Mouse (Mus musculus): ENCODE data around the gene Rom1. TPM values are rescaled to one million over a fixed set of nuclear protein-coding genes. Genes with fewer than 3 reads are reported as not detected.

Gene Rom1
- polyA plus RNA-seq, 1 experiment from 2014 or later, result 5.7 TPM

- H3K4me3 ChIP-seq (replicated peaks; ENCODE audit: low read depth, low read length), result no peak overlapping the region
- H3K9ac ChIP-seq (ENCODE audit: low read depth, low read length), result no peak overlapping the region
- WGBS, result 48% methylated on average over 1 of the region's 1 CpGs
Measured at GRCm38 (mm10) chr19:8886916-8887584, 42.1 kb downstream of the Rom1 start.

GRCm38 (mm10) chr19:8883616-8884015, 45.5 kb downstream of the Rom1 start, which contains the start of the genes Lbhd1 and Gm49403:
Gene Lbhd1, plus strand, starts transcription at chr19:8883732.
Gene Gm49403, plus strand, starts transcription at chr19:8883930.
- H3K4me2 ChIP-seq (ENCODE audit: low read length), result no peak within 1 kb of the TSS
- no peaks in the 10 kb centered on the region for H3K27me3 ChIP-seq (ENCODE audit: insufficient read depth, low read length)
- TF ChIP-seq CTCF (IDR thresholded peaks at IDR 0.05; ENCODE audit: low read depth), result no peak
- no peak within 1 kb of the TSS for H3K27ac ChIP-seq
- WGBS, result 78% methylated on average over 3 of the region's 3 CpGs
- H3K4me1 ChIP-seq (replicated peaks; ENCODE audit: insufficient read depth, low read length), result 0 out of 2 replicates have a peak, but pooled peaks cover 5% of the 10 kb centered on the region
- DNase-seq (ENCODE audit: low spot score) (no peak), ATAC-seq (replicated peaks; ENCODE audit: low FRiP score, low read depth) (no peak)
- no peak within 1 kb of the TSS for H3K4me3 ChIP-seq (replicated peaks; ENCODE audit: low read depth, low read length)
- H3K36me3 ChIP-seq (ENCODE audit: insufficient read depth, low read length), result no peaks in the 10 kb centered on the region
- H3K9me3 ChIP-seq (replicated peaks; ENCODE audit: low read length), result no peaks in the 10 kb centered on the region
- no peak within 1 kb of the TSS for H3K9ac ChIP-seq (ENCODE audit: low read depth, low read length)

More at GRCm38 (mm10) chr19:8886916-8887584, 42.1 kb downstream of the Rom1 start:
- no peak for TF ChIP-seq CTCF (IDR thresholded peaks at IDR 0.05; ENCODE audit: low read depth)
- Histone ChIP-seq H3K4me1 (replicated peaks; ENCODE audit: insufficient read depth, low read length) (0 out of 2 replicates have a peak, but pooled peaks cover 5% of the 10 kb centered on the region), H3K4me2 (ENCODE audit: low read length) (peak overlapping the region; percentile 72; the same call in 1 of the 2 replicates), H3K27me3 (ENCODE audit: insufficient read depth, low read length) (no peaks in the 10 kb centered on the region), H3K36me3 (ENCODE audit: insufficient read depth, low read length) (no peaks in the 10 kb centered on the region), H3K9me3 (replicated peaks; ENCODE audit: low read length) (no peaks in the 10 kb centered on the region), H3K27ac (no peak overlapping the region)
- ATAC-seq (replicated peaks; ENCODE audit: low FRiP score, low read depth) (no peak), DNase-seq (ENCODE audit: low spot score) (peak; percentile 23)

DNA sequence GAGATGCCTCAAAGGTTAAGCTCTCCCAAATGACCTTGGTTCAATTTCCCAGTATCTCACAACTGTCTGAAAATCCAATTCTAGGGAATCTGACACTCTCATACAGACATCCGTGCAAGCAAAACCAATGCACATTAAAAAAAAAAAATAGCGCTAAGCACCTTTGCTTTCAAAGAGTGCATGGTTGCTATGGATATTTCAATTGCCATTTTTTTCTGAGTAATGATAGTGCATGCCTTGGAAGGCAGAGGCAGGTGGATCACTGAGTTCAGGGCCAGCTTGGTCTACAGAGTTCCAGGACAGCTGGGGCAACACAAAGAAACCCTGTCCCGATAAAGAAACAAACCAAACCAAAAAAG, 48.1 kb downstream of the Rom1 start:
- 12% methylated on average over 3 of the region's 3 CpGs for WGBS
- no peaks in the 10 kb centered on the region for H3K4me1 ChIP-seq (replicated peaks; ENCODE audit: insufficient read depth, low read length)
- DNase-seq (ENCODE audit: low spot score) (no peak), ATAC-seq (replicated peaks; ENCODE audit: low FRiP score, low read depth) (peak; percentile 23; the same call in 1 of the 2 replicates)
- TF ChIP-seq CTCF (IDR thresholded peaks at IDR 0.05; ENCODE audit: low read depth), result no peak
- H3K4me3 ChIP-seq (replicated peaks; ENCODE audit: low read depth, low read length), result peak overlapping the region; percentile 81
- H3K4me2 ChIP-seq (ENCODE audit: low read length), result peak overlapping the region; percentile 78
- no peaks in the 10 kb centered on the region for H3K27me3 ChIP-seq (ENCODE audit: insufficient read depth, low read length)
- H3K9me3 ChIP-seq (replicated peaks; ENCODE audit: low read length), result no peaks in the 10 kb centered on the region
- peak overlapping the region; percentile 88; the same call in 1 of the 2 replicates for H3K9ac ChIP-seq (ENCODE audit: low read depth, low read length)
- H3K27ac ChIP-seq, result no peak overlapping the region; the same call in 1 of the 2 replicates
- H3K36me3 ChIP-seq (ENCODE audit: insufficient read depth, low read length), result peaks cover 10% of the 10 kb centered on the region

- TF ChIP-seq CTCF (IDR thresholded peaks at IDR 0.05; ENCODE audit: low read depth), result no peak
- no peaks in the 10 kb centered on the region for H3K27me3 ChIP-seq (ENCODE audit: insufficient read depth, low read length)
- under 1% methylated on average over 42 of the region's 42 CpGs for WGBS
- H3K27ac ChIP-seq, result peak within 1 kb of the TSS; percentile 87
- H3K36me3 ChIP-seq (ENCODE audit: insufficient read depth, low read length), result peaks cover 10% of the 10 kb centered on the region
- ATAC-seq (replicated peaks; ENCODE audit: low FRiP score, low read depth) (peak; percentile 96), DNase-seq (ENCODE audit: low spot score) (peak; percentile 97)
- H3K4me3 ChIP-seq (replicated peaks; ENCODE audit: low read depth, low read length), result peak within 1 kb of the TSS; percentile 81
- no peaks in the 10 kb centered on the region for H3K4me1 ChIP-seq (replicated peaks; ENCODE audit: insufficient read depth, low read length)
- H3K9ac ChIP-seq (ENCODE audit: low read depth, low read length), result peak within 1 kb of the TSS; percentile 88
- peak within 1 kb of the TSS; percentile 78 for H3K4me2 ChIP-seq (ENCODE audit: low read length)
- no peaks in the 10 kb centered on the region for H3K9me3 ChIP-seq (replicated peaks; ENCODE audit: low read length)
Measured at GRCm38 (mm10) chr19:8880311-8881033, 48.7 kb downstream of the Rom1 start, which contains the start of gene Uqcc3. Gene Uqcc3, minus strand, starts transcription at chr19:8880923.

Small RNAs within 50 kb of the gene (microRNA-seq; reads per million reads assigned to microRNA genes)
- not detected for gene Mir5136

Other genes with a start within 250 kb of the Rom1 start
- gene Slc3a2, start 206.0 kb downstream of the Rom1 start, polyA plus RNA-seq (2015; fragmentation: Nextera tagmentation; extraction: Ambion mirVana), result 151 and 158 TPM in 2 replicates
- 71.3 and 77.7 TPM in 2 replicates for gene Wdr74, start 193.5 kb downstream of the Rom1 start, polyA plus RNA-seq (2015; fragmentation: Nextera tagmentation; extraction: Ambion mirVana)
- 0.75 and 1.1 TPM in 2 replicates for gene 1700092M07Rik, start 188.6 kb downstream of the Rom1 start, polyA plus RNA-seq (2015; fragmentation: Nextera tagmentation; extraction: Ambion mirVana)
- gene Stx5a, start 187.9 kb downstream of the Rom1 start, polyA plus RNA-seq (2015; fragmentation: Nextera tagmentation; extraction: Ambion mirVana), result 105 and 115 TPM in 2 replicates
- gene Nxf1, start 172.3 kb downstream of the Rom1 start, polyA plus RNA-seq (2015; fragmentation: Nextera tagmentation; extraction: Ambion mirVana), result 114 and 123 TPM in 2 replicates
- 248 and 286 TPM in 2 replicates for gene Tmem223, start 158.4 kb downstream of the Rom1 start, polyA plus RNA-seq (2015; fragmentation: Nextera tagmentation; extraction: Ambion mirVana)
- 103 and 113 TPM in 2 replicates for gene Tmem179b, start 154.9 kb downstream of the Rom1 start, polyA plus RNA-seq (2015; fragmentation: Nextera tagmentation; extraction: Ambion mirVana)
- gene Taf6l, start 142.9 kb downstream of the Rom1 start, polyA plus RNA-seq (2015; fragmentation: Nextera tagmentation; extraction: Ambion mirVana), result 28.4 and 28.6 TPM in 2 replicates
- gene Polr2g, start 130.8 kb downstream of the Rom1 start, polyA plus RNA-seq (2015; fragmentation: Nextera tagmentation; extraction: Ambion mirVana), result 185 and 187 TPM in 2 replicates
- gene Zbtb3, start 126.8 kb downstream of the Rom1 start, polyA plus RNA-seq (2015; fragmentation: Nextera tagmentation; extraction: Ambion mirVana), result 3.6 TPM in 2 replicates
- gene Ttc9c, start 110.0 kb downstream of the Rom1 start, polyA plus RNA-seq (2015; fragmentation: Nextera tagmentation; extraction: Ambion mirVana), result 32.2 and 35.9 TPM in 2 replicates
- gene Hnrnpul2, start 109.3 kb downstream of the Rom1 start, polyA plus RNA-seq (2015; fragmentation: Nextera tagmentation; extraction: Ambion mirVana), result 5.5 and 6.3 TPM in 2 replicates
- not detected in 2 replicates for gene AC129217.1, start 99.6 kb downstream of the Rom1 start, polyA plus RNA-seq (2015; fragmentation: Nextera tagmentation; extraction: Ambion mirVana)
- 57.0 and 60.1 TPM in 2 replicates for gene Bscl2, start 91.9 kb downstream of the Rom1 start, polyA plus RNA-seq (2015; fragmentation: Nextera tagmentation; extraction: Ambion mirVana)
- 1.5 and 1.6 TPM in 2 replicates for gene Gng3, start 90.2 kb downstream of the Rom1 start, polyA plus RNA-seq (2015; fragmentation: Nextera tagmentation; extraction: Ambion mirVana)
- 0.85 and 1.1 TPM in 2 replicates for gene Lrrn4cl, start 78.6 kb downstream of the Rom1 start, polyA plus RNA-seq (2015; fragmentation: Nextera tagmentation; extraction: Ambion mirVana)
- 195 and 206 TPM in 2 replicates for gene Ubxn1, start 57.9 kb downstream of the Rom1 start, polyA plus RNA-seq (2015; fragmentation: Nextera tagmentation; extraction: Ambion mirVana)
- gene Uqcc3, start 48.4 kb downstream of the Rom1 start, polyA plus RNA-seq (2015; fragmentation: Nextera tagmentation; extraction: Ambion mirVana), result 94.5 and 97.4 TPM in 2 replicates
- 69.8 and 70.8 TPM in 2 replicates for gene Lbhd1, start 45.6 kb downstream of the Rom1 start, polyA plus RNA-seq (2015; fragmentation: Nextera tagmentation; extraction: Ambion mirVana)
- not detected in 2 replicates for gene Gm49403, start 45.4 kb downstream of the Rom1 start, polyA plus RNA-seq (2015; fragmentation: Nextera tagmentation; extraction: Ambion mirVana)
- 69.0 and 76.7 TPM in 2 replicates for gene 1810009A15Rik, start 40.5 kb downstream of the Rom1 start, polyA plus RNA-seq (2015; fragmentation: Nextera tagmentation; extraction: Ambion mirVana)
- gene Gm49416, start 40.4 kb downstream of the Rom1 start, polyA plus RNA-seq (2015; fragmentation: Nextera tagmentation; extraction: Ambion mirVana), result not detected in 2 replicates
- 27.4 and 29.8 TPM in 2 replicates for gene Ints5, start 36.4 kb downstream of the Rom1 start, polyA plus RNA-seq (2015; fragmentation: Nextera tagmentation; extraction: Ambion mirVana)
- 74.6 and 80.9 TPM in 2 replicates for gene Ganab, start 31.3 kb downstream of the Rom1 start, polyA plus RNA-seq (2015; fragmentation: Nextera tagmentation; extraction: Ambion mirVana)
- 44.0 and 45.1 TPM in 2 replicates for gene B3gat3, start 9.0 kb downstream of the Rom1 start, polyA plus RNA-seq (2015; fragmentation: Nextera tagmentation; extraction: Ambion mirVana)
- 25.5 and 26.2 TPM in 2 replicates for gene Eml3, start 196 bp upstream of the Rom1 start, polyA plus RNA-seq (2015; fragmentation: Nextera tagmentation; extraction: Ambion mirVana)
- 103 and 116 TPM in 2 replicates for gene Mta2, start 12.5 kb upstream of the Rom1 start, polyA plus RNA-seq (2015; fragmentation: Nextera tagmentation; extraction: Ambion mirVana)
- gene Tut1, start 24.5 kb upstream of the Rom1 start, polyA plus RNA-seq (2015; fragmentation: Nextera tagmentation; extraction: Ambion mirVana), result 19.9 and 22.3 TPM in 2 replicates
- 328 and 354 TPM in 2 replicates for gene Eef1g, start 37.7 kb upstream of the Rom1 start, polyA plus RNA-seq (2015; fragmentation: Nextera tagmentation; extraction: Ambion mirVana)
- gene Ahnak, start 59.9 kb upstream of the Rom1 start, polyA plus RNA-seq (2015; fragmentation: Nextera tagmentation; extraction: Ambion mirVana), result 22.5 and 27.5 TPM in 2 replicates
- not detected in 2 replicates for gene Scgb1a1, start 158.6 kb upstream of the Rom1 start, polyA plus RNA-seq (2015; fragmentation: Nextera tagmentation; extraction: Ambion mirVana)
- gene Asrgl1, start 206.3 kb upstream of the Rom1 start, polyA plus RNA-seq (2015; fragmentation: Nextera tagmentation; extraction: Ambion mirVana), result 13.4 and 14.6 TPM in 2 replicates